Mouse (Mus musculus): Measurements from ENCODE around the gene 1110059E24Rik. TPM values are rescaled to one million over a fixed set of nuclear protein-coding genes. Genes with fewer than 3 reads are reported as not detected.

Gene 1110059E24Rik
- polyA plus RNA-seq (2017; shearing (Covaris generic)): 15.1 TPM

GRCm38 (mm10) chr19:21652285-21653171 lies at the start of gene 1110059E24Rik:
Gene 1110059E24Rik, minus strand, starts transcription at chr19:21652976.

GRCm38 (mm10) chr19:21653172-21653981 lies 601 bp upstream of the 1110059E24Rik start, which contains the start of gene Abhd17b:
Gene Abhd17b, plus strand, starts transcription at chr19:21653185.

Other genes with a start within 250 kb of the 1110059E24Rik start
- gene Gda, start 179.5 kb downstream of the 1110059E24Rik start, polyA plus RNA-seq (2017; shearing (Covaris generic)): not detected
- gene Abhd17b, start 209 bp upstream of the 1110059E24Rik start, polyA plus RNA-seq (2017; shearing (Covaris generic)): 53.7 TPM
- 30.7 TPM for gene Cemip2, start 125.4 kb upstream of the 1110059E24Rik start, polyA plus RNA-seq (2017; shearing (Covaris generic))